25 mouse cellular contexts compared by ENCODE assay signal in genomic region chr10:92907246-92907645, GRCm38 (mm10).
DNase-seq lines count a peak whose midpoint lies in the region; ATAC-seq and TF ChIP-seq lines count a peak whose summit lies in the region.
"Had no signal": no experiment of that assay in that cellular context is flagged by ENCODE, and none has a peak within 500 bp of the region (broad histone marks: within the 10 kb centered on the region; RNA-seq: fewer than 3 reads in every experiment).

No protein-coding gene starts in this region.

- H3K27me3 ChIP-seq in hindbrain, embryonic 12.5 days, result no peaks in the 10 kb centered on the region
- H3K27me3 ChIP-seq in hindbrain, embryonic 13.5 days, result no peaks in the 10 kb centered on the region
- no peaks in the 10 kb centered on the region for H3K27me3 ChIP-seq in midbrain, embryonic 13.5 days
- no peaks in the 10 kb centered on the region for H3K27me3 ChIP-seq in midbrain, postnatal 0 days (ENCODE audit: insufficient read depth, low read length)
- H3K27me3 ChIP-seq in midbrain, embryonic 14.5 days (ENCODE audit: control insufficient read depth, insufficient read depth, low read length), result no peaks in the 10 kb centered on the region
- H3K27me3 ChIP-seq: CH12.LX; megakaryocyte, embryonic 14.5 days had no signal

- H3K4me3 ChIP-seq in hindbrain, embryonic 12.5 days, result no peak overlapping the region
- no peak overlapping the region for H3K4me3 ChIP-seq in hindbrain, embryonic 13.5 days
- no peak overlapping the region for H3K4me3 ChIP-seq in midbrain, embryonic 13.5 days (replicated peaks)
- H3K4me3 ChIP-seq in midbrain, postnatal 0 days (ENCODE audit: low read depth, low read length), result no peak overlapping the region
- H3K4me3 ChIP-seq in midbrain, embryonic 14.5 days (replicated peaks; ENCODE audit: low read depth, low read length), result no peak overlapping the region
- H3K4me3 ChIP-seq: heart, embryonic 10.5 days; left cerebral cortex, adult 2 months; megakaryocyte, embryonic 14.5 days; myocyte had no signal

- peak; percentile 29; the same call in 1 of the 2 replicates for ATAC-seq in hindbrain, embryonic 12.5 days (ENCODE audit: low FRiP score)
- ATAC-seq in hindbrain, embryonic 13.5 days (ENCODE audit: low FRiP score), result no peak; the same call in 1 of the 2 replicates
- peak; percentile 78 for ATAC-seq in midbrain, embryonic 13.5 days
- ATAC-seq in midbrain, postnatal 0 days (ENCODE audit: low FRiP score), result no peak
- no peak for ATAC-seq in midbrain, embryonic 14.5 days (ENCODE audit: low FRiP score, low TSS enrichment)
- no peak for ATAC-seq in megakaryocyte progenitor cell, adult 5-6 weeks (replicated peaks; ENCODE audit: poor library complexity)
- ATAC-seq: intestine, postnatal 0 days had no signal

- 57% methylated on average over 6 of the region's 6 CpGs for WGBS in hindbrain, embryonic 12.5 days
- 49% methylated on average over 6 of the region's 6 CpGs for WGBS in hindbrain, embryonic 13.5 days
- 42% methylated on average over 6 of the region's 6 CpGs for WGBS in midbrain, embryonic 13.5 days
- WGBS in midbrain, postnatal 0 days, result 47% methylated on average over 6 of the region's 6 CpGs
- 30% methylated on average over 6 of the region's 6 CpGs for WGBS in midbrain, embryonic 14.5 days

- no peaks in the 10 kb centered on the region for H3K36me3 ChIP-seq in hindbrain, embryonic 12.5 days
- H3K36me3 ChIP-seq in hindbrain, embryonic 13.5 days, result no peaks in the 10 kb centered on the region
- H3K36me3 ChIP-seq in midbrain, embryonic 13.5 days, result no peaks in the 10 kb centered on the region
- no peaks in the 10 kb centered on the region for H3K36me3 ChIP-seq in midbrain, postnatal 0 days (ENCODE audit: insufficient read depth, low read length)
- H3K36me3 ChIP-seq in midbrain, embryonic 14.5 days (ENCODE audit: control insufficient read depth, insufficient read depth, low read length), result no peaks in the 10 kb centered on the region
- H3K36me3 ChIP-seq: G1E; heart, embryonic 10.5 days had no signal

- H3K4me2 ChIP-seq in hindbrain, embryonic 12.5 days (replicated peaks), result no peak overlapping the region
- no peak overlapping the region for H3K4me2 ChIP-seq in hindbrain, embryonic 13.5 days
- H3K4me2 ChIP-seq in midbrain, embryonic 13.5 days (replicated peaks), result no peak overlapping the region
- no peak overlapping the region for H3K4me2 ChIP-seq in midbrain, postnatal 0 days (ENCODE audit: low read depth, low read length, poor library complexity, severe bottlenecking)
- no peak overlapping the region for H3K4me2 ChIP-seq in midbrain, embryonic 14.5 days (ENCODE audit: low read length)
- H3K4me2 ChIP-seq: lung, embryonic 14.5 days had no signal

- H3K9me3 ChIP-seq in hindbrain, embryonic 12.5 days (replicated peaks), result no peaks in the 10 kb centered on the region
- no peaks in the 10 kb centered on the region for H3K9me3 ChIP-seq in hindbrain, embryonic 13.5 days
- H3K9me3 ChIP-seq in midbrain, embryonic 13.5 days, result no peaks in the 10 kb centered on the region
- H3K9me3 ChIP-seq in midbrain, postnatal 0 days (ENCODE audit: low read length), result no peaks in the 10 kb centered on the region
- H3K9me3 ChIP-seq in midbrain, embryonic 14.5 days (ENCODE audit: control insufficient read depth, low read length), result no peaks in the 10 kb centered on the region
- H3K9me3 ChIP-seq: G1E; heart, embryonic 10.5 days; megakaryocyte, embryonic 14.5 days had no signal

- no peaks in the 10 kb centered on the region for H3K4me1 ChIP-seq in hindbrain, embryonic 12.5 days
- H3K4me1 ChIP-seq in hindbrain, embryonic 13.5 days (replicated peaks), result peaks cover 10% of the 10 kb centered on the region; the same call in 1 of the 2 replicates
- H3K4me1 ChIP-seq in midbrain, embryonic 13.5 days (replicated peaks), result 0 out of 2 replicates have a peak, but pooled peaks cover 8% of the 10 kb centered on the region
- H3K4me1 ChIP-seq in midbrain, postnatal 0 days (ENCODE audit: insufficient read depth, low read length), result no peaks in the 10 kb centered on the region
- 0 out of 2 replicates have a peak, but pooled peaks cover 4% of the 10 kb centered on the region for H3K4me1 ChIP-seq in midbrain, embryonic 14.5 days (ENCODE audit: control insufficient read depth, insufficient read depth, low read length)
- H3K4me1 ChIP-seq: heart, embryonic 10.5 days had no signal

- no peak overlapping the region for H3K27ac ChIP-seq in hindbrain, embryonic 12.5 days
- H3K27ac ChIP-seq in hindbrain, embryonic 13.5 days, result no peak overlapping the region
- H3K27ac ChIP-seq in midbrain, embryonic 13.5 days, result no peak overlapping the region
- H3K27ac ChIP-seq in midbrain, postnatal 0 days (ENCODE audit: low read depth, low read length), result no peak overlapping the region
- no peak overlapping the region for H3K27ac ChIP-seq in midbrain, embryonic 14.5 days (replicated peaks; ENCODE audit: low read depth, low read length)
- H3K27ac ChIP-seq: heart, embryonic 10.5 days; left cerebral cortex, adult 2 months; liver, embryonic 14.5 days had no signal

- no peak overlapping the region for H3K9ac ChIP-seq in hindbrain, embryonic 12.5 days
- H3K9ac ChIP-seq in hindbrain, embryonic 13.5 days, result no peak overlapping the region
- H3K9ac ChIP-seq in midbrain, embryonic 13.5 days (replicated peaks), result no peak overlapping the region
- H3K9ac ChIP-seq in midbrain, postnatal 0 days (replicated peaks; ENCODE audit: low read length, poor library complexity, severe bottlenecking), result no peak overlapping the region
- H3K9ac ChIP-seq in midbrain, embryonic 14.5 days (replicated peaks; ENCODE audit: low read length), result no peak overlapping the region
- H3K9ac ChIP-seq: liver, embryonic 14.5 days; lung, embryonic 14.5 days had no signal

- no peak for DNase-seq in midbrain, postnatal 0 days (ENCODE audit: low spot score)
- DNase-seq in midbrain, embryonic 14.5 days, result peak; percentile 40
- DNase-seq in retina, postnatal 1 day, result peak; percentile 44
- DNase-seq: adrenal gland, adult 8-10 months; B cell, adult 2 months; cerebellum, adult 18-20 months; cerebellum, postnatal 36 days; heart, postnatal 4 days; kidney, postnatal 10 days; lung, embryonic 14.5 days; right cerebral cortex, adult 18-20 months; right cerebral cortex, postnatal 4 days; thymus, postnatal 25 days had no signal

- TF ChIP-seq CTCF in midbrain, postnatal 0 days (IDR thresholded peaks at IDR 0.05), result no peak

Comparison
In these comparisons a context has a peak if more than half of its experiments do, and no peak if none do; other contexts are left out.
1. ATAC-seq: peak in hindbrain, embryonic 12.5 days (single experiment) and midbrain, embryonic 13.5 days (single experiment); none in hindbrain, embryonic 13.5 days (single experiment), midbrain, postnatal 0 days (single experiment), midbrain, embryonic 14.5 days (single experiment) and megakaryocyte progenitor cell, adult 5-6 weeks (single experiment).